Mouse (Mus musculus) liver, adult 2 months (tissue): ENCODE measurements around the gene Vps37c. TPM values are rescaled to one million over a fixed set of nuclear protein-coding genes. Genes with fewer than 3 reads are reported as not detected.
A peak's percentile ranks its signal among the peaks of the same experiment; 100 is the strongest.

Source experiments
- DNase-seq: peaks from one replicate; pipeline ENCODE4 v3.0.0-alpha.2; 2011; ENCODE audit warnings: low read depth, low spot score; ENCODE audit errors: extremely low read depth
- H3K27ac ChIP-seq: fragments of 200-500 bp; replicated peaks from 2 replicates; pipeline ENCODE4 v1.5.1; 2012; ENCODE audit warnings: low read depth, mild to moderate bottlenecking, control low read depth, inconsistent platforms, low read length; ENCODE audit not compliant: insufficient read depth
- H3K27me3 ChIP-seq: fragments of 200-500 bp; 2 replicates; pipeline ENCODE4 v1.6.1; 2012; ENCODE audit warnings: mild to moderate bottlenecking, moderate library complexity, low read length, inconsistent platforms; ENCODE audit not compliant: control insufficient read depth, insufficient read depth
- H3K36me3 ChIP-seq: fragments of 200-500 bp; 2 replicates; pipeline ENCODE4 v1.6.1; 2012; ENCODE audit warnings: low read length, inconsistent platforms; ENCODE audit not compliant: control insufficient read depth, insufficient read depth
- H3K4me1 ChIP-seq: fragments of 200-500 bp; 2 replicates; pipeline ENCODE4 v1.6.1; 2011; ENCODE audit warnings: low read length; ENCODE audit not compliant: control insufficient read depth, insufficient read depth
- H3K4me3 ChIP-seq: fragments of 200-500 bp; 2 replicates; pipeline ENCODE4 v1.5.1; 2011; ENCODE audit warnings: low read depth, mild to moderate bottlenecking, control low read depth, low read length, moderate library complexity; ENCODE audit not compliant: insufficient read depth
- H3K79me2 ChIP-seq: fragments of 200-500 bp; 2 replicates; pipeline ENCODE4 v1.6.1; 2012; ENCODE audit warnings: inconsistent platforms, mild to moderate bottlenecking, low read length, moderate library complexity; ENCODE audit not compliant: control insufficient read depth, insufficient read depth
- H3K9ac ChIP-seq: fragments of 200-500 bp; 2 replicates; pipeline ENCODE4 v1.6.1; 2012; ENCODE audit warnings: low read depth, mild to moderate bottlenecking, control low read depth, inconsistent platforms, low read length
- CTCF ChIP-seq: fragments of 200-500 bp; IDR thresholded peaks from 2 replicates; pipeline ENCODE4 v1.5.1; 2011; ENCODE audit warnings: low read depth, low read length, control low read depth
- POLR2A ChIP-seq: fragments of 200-500 bp; IDR thresholded peaks from 2 replicates; pipeline ENCODE4 v1.6.1; 2011; ENCODE audit warnings: low read length, control low read depth; ENCODE audit not compliant: insufficient read depth; ENCODE audit errors: extremely low read depth
- WGBS: fragments of 180-500 bp; shearing (Covaris S2); methylation state at CpG from one replicate; pipeline ENCODE4 v1.1.7; 2018; 5-methylcytosine and 5-hydroxymethylcytosine counted together
- polyA plus RNA-seq: library from polyadenylated mRNA; depleted of rRNA; stranded (reverse); fragments of >200 nt; gene quantifications from 2 replicates; pipeline ENCODE4 v1.2.3, GENCODE M21; 2012; rRNA removed
- total RNA-seq: library from RNA; depleted of rRNA; stranded (reverse); fragments of >200 nt; gene quantifications from 2 replicates; pipeline ENCODE4 v1.2.3, GENCODE M21; 2014; rRNA removed

The Vps37c gene
- total RNA-seq (2.9 and 3.0 TPM in 2 replicates), polyA plus RNA-seq (13.1 and 18.1 TPM in 2 replicates)

DNA sequence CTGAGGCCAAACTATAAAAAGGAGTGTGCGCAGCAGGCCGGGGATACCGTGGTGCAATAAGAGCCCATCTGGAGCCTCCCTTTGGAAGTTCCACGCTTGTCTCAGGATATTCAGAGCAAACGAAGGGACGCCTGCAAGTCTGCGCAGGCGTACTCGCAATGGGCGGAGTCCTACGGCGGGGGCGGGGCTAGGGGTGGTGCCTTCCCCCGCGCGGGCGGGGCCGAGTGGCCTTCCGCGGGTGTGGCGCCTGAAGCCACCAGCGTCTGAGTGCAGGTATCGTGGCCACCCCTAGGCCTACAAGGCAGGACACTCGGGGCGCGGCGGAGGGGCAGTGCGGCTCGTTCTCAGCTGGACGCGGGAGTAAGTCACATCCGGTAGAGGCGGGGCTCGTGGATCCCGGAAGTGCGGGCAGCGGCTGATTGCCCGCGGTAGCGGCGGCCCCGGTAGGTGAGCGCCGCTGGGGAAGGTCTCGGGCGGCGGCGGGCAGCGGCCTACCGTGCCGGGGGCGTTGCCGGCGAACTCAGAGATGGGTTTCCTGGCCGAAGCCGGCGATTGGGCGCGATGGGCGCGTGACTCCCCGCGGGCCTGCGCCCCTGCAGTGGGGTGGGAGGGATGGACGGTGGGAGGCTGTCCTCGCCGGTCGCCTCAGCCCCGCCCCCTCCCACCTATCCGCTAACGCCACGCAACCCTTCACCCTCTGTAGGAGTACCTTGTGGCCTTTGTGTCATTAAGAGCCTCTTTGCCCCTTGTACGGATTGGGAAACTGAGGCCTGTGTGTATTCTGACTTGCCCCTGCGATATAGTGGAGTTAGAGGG, at the start of gene Vps37c:
Vps37c (plus strand) TSS at position 199 of the 816 bp plus-strand sequence.
- Histone ChIP-seq H3K36me3 (no peaks in the 10 kb centered on the region), H3K27me3 (no peaks in the 10 kb centered on the region), H3K4me3 (peak within 1 kb of the TSS; percentile 81), H3K4me1 (peaks cover 23% of the 10 kb centered on the region), H3K9ac (peak within 1 kb of the TSS; percentile 90), H3K79me2 (peaks cover 22% of the 10 kb centered on the region; the same call in 1 of the 2 replicates), H3K27ac (peak within 1 kb of the TSS; percentile 89)
- WGBS, result under 1% methylated on average over 73 of the region's 74 CpGs
- DNase-seq, result peak; percentile 84
- TF ChIP-seq POLR2A (peak; percentile 70), CTCF (0 out of 2 replicates have a peak, but pooled peaks have one; percentile 0)

DNA sequence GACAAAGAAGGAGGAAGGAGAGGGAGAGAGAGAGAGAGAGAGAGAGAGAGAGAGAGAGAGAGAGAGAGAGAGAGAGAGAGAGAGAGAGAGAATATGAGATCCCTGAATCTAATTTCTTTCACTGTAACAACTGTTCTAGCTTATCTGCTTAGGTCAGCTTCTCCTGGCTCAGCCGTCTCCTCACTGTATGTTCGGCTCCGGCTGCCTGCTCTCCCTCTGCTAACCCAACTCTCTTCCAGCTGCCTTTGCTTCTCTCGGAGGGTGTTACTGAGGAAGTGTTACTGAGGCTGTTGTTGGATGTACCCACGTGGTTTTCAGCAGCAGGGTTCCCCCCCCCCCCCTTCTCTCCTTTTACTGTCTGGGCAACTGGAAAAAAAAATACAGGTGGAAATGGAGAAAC, 48.5 kb upstream of the Vps37c start:
- Histone ChIP-seq H3K4me1 (peaks cover 9% of the 10 kb centered on the region), H3K4me3 (no peak overlapping the region), H3K9ac (no peak overlapping the region), H3K27me3 (no peaks in the 10 kb centered on the region), H3K36me3 (peaks cover 23% of the 10 kb centered on the region; the same call in 1 of the 2 replicates), H3K79me2 (peaks cover 10% of the 10 kb centered on the region; the same call in 1 of the 2 replicates), H3K27ac (no peak overlapping the region)
- DNase-seq, result no peak
- 57% methylated on average over 5 of the region's 5 CpGs for WGBS
- TF ChIP-seq CTCF (no peak), POLR2A (no peak)

DNA sequence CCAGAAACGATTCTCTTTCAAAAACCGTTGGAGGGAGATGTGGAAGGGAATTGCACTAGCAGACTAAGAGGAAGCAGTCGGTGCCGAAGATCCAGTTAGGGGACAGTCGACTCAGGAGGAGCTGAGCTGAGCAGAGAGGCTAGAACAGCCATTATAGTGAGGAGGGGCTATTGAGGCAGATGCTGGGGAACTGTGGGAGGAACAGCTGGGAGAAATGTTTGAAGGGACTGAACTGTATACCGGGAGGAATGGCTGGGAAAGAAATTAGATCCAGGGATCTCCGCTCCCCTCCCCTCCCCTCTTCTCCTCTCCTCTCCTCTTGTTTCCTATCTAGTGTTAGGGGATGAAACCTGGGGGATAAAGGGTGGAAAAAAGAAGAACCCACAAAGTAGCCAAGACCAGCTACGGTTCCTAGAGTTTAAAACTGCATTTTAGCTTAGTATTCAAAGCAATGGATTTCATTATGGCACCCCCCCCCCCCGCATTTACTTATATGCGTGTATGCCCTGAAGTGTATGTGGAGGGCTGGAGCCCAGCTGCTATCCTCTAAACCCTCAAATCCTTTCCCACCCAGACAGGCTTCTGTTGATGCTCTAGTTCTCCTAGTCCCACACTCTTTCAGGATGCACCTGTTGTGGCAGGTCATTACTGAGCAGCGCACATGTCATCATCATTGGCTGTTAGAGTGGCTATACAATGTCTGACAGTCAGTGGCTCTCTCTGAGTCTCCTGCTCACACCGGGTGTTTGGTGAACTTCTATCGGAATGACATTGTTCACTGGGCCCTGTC, 47.8 kb upstream of the Vps37c start:
- 76% methylated on average over 13 of the region's 13 CpGs for WGBS
- TF ChIP-seq CTCF, result no peak
- no peak for TF ChIP-seq POLR2A
- Histone ChIP-seq H3K79me2 (peaks cover 3% of the 10 kb centered on the region; the same call in 1 of the 2 replicates), H3K27ac (no peak overlapping the region), H3K27me3 (no peaks in the 10 kb centered on the region), H3K4me1 (peaks cover 2% of the 10 kb centered on the region), H3K9ac (no peak overlapping the region), H3K36me3 (peaks cover 28% of the 10 kb centered on the region; the same call in 1 of the 2 replicates), H3K4me3 (no peak overlapping the region)
- DNase-seq, result no peak

- Histone ChIP-seq H3K4me3 (no peak overlapping the region), H3K4me1 (no peaks in the 10 kb centered on the region), H3K27me3 (no peaks in the 10 kb centered on the region), H3K79me2 (no peaks in the 10 kb centered on the region; the same call in 1 of the 2 replicates), H3K27ac (no peak overlapping the region), H3K9ac (no peak overlapping the region), H3K36me3 (peaks cover 43% of the 10 kb centered on the region; the same call in 1 of the 2 replicates)
- 90% methylated on average over 2 of the region's 2 CpGs for WGBS
- TF ChIP-seq CTCF (no peak), POLR2A (no peak)
- no peak for DNase-seq
These were observed 42.9 kb upstream of the Vps37c start for GRCm38 (mm10) chr19:10645616-10646015.

GRCm38 (mm10) chr19:10648156-10648555, 40.4 kb upstream of the Vps37c start:
- TF ChIP-seq CTCF, result no peak
- TF ChIP-seq POLR2A, result no peak
- no peak overlapping the region for H3K27ac ChIP-seq
- DNase-seq, result no peak
- no peak overlapping the region for H3K9ac ChIP-seq
- peaks cover 36% of the 10 kb centered on the region; the same call in 1 of the 2 replicates for H3K36me3 ChIP-seq
- no peaks in the 10 kb centered on the region for H3K27me3 ChIP-seq
- H3K79me2 ChIP-seq, result no peaks in the 10 kb centered on the region; the same call in 1 of the 2 replicates
- no peak overlapping the region for H3K4me3 ChIP-seq
- WGBS, result 88% methylated on average over 8 of the region's 8 CpGs
- no peaks in the 10 kb centered on the region for H3K4me1 ChIP-seq
